Mouse (Mus musculus) frontal cortex, postnatal 25 days (tissue): ENCODE results near the gene Leng9.
"Not testable (repeated sequence)": the region's sequence is repeated elsewhere in the genome, so short reads cannot be mapped to it uniquely, and the experiment has no call there.

Experiments used
- DNase-seq, 2 experiments: peaks; one replicate each; pipeline ENCODE4 v3.0.0; 2022; ENCODE audit warnings: low spot score in 2 of 2

Leng9 gene

GRCm38 (mm10) chr7:4150059-4150541, at the start of gene Leng9:
Leng9 (minus strand) TSS chr7:4150374.
- DNase-seq = peak in 1 of 2 experiments; percentile 25

- no peak for DNase-seq
Observed at GRCm38 (mm10) chr7:4178438-4178837, 28.3 kb upstream of the Leng9 start.

GRCm38 (mm10) chr7:4170193-4170938, 20.2 kb upstream of the Leng9 start:
- DNase-seq = no peak

- no peak for DNase-seq
Observed at GRCm38 (mm10) chr7:4167098-4167497, 16.9 kb upstream of the Leng9 start.

GRCm38 (mm10) chr7:4165286-4165685, 15.1 kb upstream of the Leng9 start:
- no peak for DNase-seq

- no peak for DNase-seq
Observed at GRCm38 (mm10) chr7:4164090-4164910, 14.1 kb upstream of the Leng9 start, which contains the start of gene Cdc42ep5. Cdc42ep5 (minus strand) TSS chr7:4164860.

GRCm38 (mm10) chr7:4163571-4164072, 13.4 kb upstream of the Leng9 start:
- DNase-seq = no peak

GRCm38 (mm10) chr7:4161596-4161995, 11.4 kb upstream of the Leng9 start:
- DNase-seq = not testable (repeated sequence)

- no peak for DNase-seq
Observed at GRCm38 (mm10) chr7:4154976-4155375, 4.8 kb upstream of the Leng9 start.

- DNase-seq = no peak
Observed at GRCm38 (mm10) chr7:4154356-4154755, 4.2 kb upstream of the Leng9 start.

- DNase-seq = no peak
Observed at GRCm38 (mm10) chr7:4151241-4151640, 1.1 kb upstream of the Leng9 start.

GRCm38 (mm10) chr7:4150811-4151221, 642 bp upstream of the Leng9 start:
- DNase-seq = peak in 1 of 2 experiments; percentile 21

- peak; percentile 77 to 83 for DNase-seq
Observed at GRCm38 (mm10) chr7:4149209-4150054, 742 bp downstream of the Leng9 start.

GRCm38 (mm10) chr7:4148341-4149208, 1.6 kb downstream of the Leng9 start:
- DNase-seq = peak in 1 of 2 experiments; percentile 11

- DNase-seq = no peak
Observed at GRCm38 (mm10) chr7:4147836-4148235, 2.3 kb downstream of the Leng9 start.

GRCm38 (mm10) chr7:4147371-4147770, 2.8 kb downstream of the Leng9 start:
- DNase-seq = no peak

GRCm38 (mm10) chr7:4146241-4147180, 3.7 kb downstream of the Leng9 start:
- peak in 1 of 2 experiments; percentile 28 for DNase-seq

GRCm38 (mm10) chr7:4145552-4146190, 4.5 kb downstream of the Leng9 start:
- peak in 1 of 2 experiments; percentile 36 for DNase-seq
